Mouse (Mus musculus): ENCODE measurements around the gene Ubqln2.

The Ubqln2 gene

DNA sequence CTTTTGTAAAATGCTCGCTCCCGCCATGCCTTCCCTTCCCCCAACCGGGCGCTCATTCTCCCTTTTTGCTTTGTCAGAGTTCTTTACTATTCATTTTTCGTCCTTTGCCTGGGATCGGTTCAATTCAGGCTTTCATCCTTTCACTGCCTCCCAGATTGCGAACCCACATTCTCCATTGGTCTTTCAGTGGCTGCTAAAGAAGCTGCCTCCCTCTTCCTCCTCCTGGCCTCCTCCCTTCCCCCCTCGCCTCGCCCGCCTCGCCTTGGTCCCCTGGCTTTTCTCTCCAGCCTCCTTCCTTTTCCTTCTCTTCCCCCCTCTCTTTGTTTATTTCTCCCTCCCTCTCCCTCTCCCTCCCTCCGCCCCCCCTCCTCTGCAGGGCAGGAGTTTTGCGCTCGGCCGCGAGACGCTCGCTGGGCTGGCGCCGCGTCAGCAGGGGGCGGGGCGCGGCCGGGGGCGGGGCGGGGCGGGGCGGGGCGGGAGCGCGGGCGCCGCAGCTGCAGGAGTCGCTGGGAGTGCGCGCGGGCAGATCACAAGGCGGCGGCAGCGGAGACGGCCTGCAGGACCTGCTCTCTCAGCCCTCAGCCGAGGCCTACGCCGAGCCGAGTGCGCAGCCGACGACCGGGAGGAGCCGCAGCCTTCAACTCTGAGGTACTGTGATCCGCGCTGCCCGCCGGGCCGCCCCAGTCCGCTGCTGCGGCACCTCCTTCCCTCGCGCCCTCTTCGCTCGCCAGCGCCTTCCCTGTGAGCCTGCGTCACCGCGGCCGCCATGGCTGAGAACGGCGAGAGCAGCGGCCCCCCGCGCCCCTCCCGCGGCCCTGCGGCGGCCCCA lies at the start of gene Ubqln2:
Gene Ubqln2, plus strand, starts transcription at position 540 of the 829 bp plus-strand sequence.
- DNase-seq = peak; percentile 77

DNA sequence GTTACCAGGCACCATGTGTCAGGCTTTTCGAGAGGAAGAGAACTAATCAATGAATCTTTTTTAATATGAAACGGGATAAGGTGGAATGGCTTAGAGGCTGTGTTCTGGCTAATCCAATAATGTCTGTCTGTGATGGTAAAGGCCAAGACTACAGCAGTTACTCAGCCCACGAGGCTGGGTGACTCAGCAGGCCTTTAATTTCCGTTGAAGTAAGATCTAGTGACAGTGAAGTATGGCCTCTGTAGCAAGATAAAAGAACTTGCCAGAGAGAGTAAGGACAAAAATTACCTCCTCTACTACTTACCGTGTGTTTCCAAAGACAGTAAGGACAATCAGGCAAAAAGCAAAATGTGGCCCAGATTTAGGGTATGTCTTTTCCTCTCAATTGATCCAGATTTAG lies 46.1 kb upstream of the Ubqln2 start:
- DNase-seq = no peak

DNA sequence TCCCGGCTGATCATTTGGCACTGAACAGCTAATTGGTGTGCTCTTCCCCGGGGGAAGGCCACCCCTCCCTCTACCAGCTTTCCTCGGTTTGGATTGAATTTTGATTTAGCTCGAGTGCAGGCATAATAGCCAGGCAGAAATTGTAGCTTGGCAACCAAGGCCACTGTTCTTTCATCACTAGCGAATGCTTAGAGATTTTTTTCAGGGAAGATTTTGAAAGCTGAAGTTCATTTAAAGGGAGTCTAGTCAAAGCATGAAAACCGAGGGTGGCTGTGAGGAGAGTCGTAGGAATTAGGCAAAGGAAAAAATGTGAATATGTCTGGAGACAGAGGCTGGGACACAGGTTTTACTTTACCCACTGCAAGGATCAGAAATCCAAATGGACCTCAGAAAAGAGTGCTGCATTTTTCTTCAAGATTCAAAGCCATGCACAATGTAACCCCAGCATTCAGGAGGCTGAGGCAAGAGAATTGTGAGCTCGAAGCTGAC lies 21.2 kb upstream of the Ubqln2 start:
- no peak for DNase-seq

DNA sequence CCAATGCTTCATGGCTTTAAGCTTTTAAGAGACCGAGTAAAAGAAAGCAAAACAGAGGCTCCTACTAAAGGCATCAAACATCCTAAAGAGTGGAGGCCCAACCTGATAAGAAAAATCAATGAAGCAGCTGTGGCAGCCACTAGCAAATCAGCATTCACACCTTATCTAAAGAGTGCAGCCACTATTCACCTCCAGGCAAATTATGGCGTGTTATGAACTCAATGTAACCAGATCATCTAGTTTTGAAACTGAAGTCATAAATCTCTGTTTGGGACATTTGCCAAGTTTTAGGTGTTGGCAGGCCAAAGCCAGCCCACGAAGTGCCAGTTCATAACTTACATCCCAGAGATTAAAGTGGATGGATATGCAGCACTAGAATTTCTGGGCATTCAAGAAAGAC lies 5.7 kb upstream of the Ubqln2 start:
- no peak for DNase-seq

DNA sequence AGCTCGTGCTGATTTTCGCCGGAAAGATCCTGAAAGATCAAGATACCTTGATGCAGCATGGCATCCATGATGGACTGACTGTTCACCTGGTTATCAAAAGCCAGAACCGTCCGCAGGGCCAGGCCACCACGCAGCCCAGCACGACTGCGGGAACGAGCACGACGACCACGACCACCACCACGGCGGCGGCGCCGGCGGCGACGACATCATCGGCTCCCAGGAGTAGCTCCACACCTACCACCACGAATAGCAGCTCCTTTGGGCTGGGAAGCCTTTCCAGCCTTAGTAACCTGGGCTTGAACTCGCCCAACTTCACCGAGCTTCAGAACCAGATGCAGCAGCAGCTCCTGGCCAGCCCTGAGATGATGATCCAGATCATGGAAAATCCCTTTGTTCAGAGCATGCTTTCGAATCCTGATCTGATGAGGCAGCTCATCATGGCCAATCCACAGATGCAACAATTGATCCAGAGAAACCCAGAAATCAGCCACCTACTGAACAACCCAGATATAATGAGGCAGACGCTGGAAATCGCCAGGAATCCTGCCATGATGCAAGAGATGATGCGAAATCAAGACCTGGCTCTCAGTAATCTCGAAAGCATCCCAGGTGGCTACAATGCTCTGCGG lies 752 bp downstream of the Ubqln2 start:
- peak; percentile 9 for DNase-seq

DNA sequence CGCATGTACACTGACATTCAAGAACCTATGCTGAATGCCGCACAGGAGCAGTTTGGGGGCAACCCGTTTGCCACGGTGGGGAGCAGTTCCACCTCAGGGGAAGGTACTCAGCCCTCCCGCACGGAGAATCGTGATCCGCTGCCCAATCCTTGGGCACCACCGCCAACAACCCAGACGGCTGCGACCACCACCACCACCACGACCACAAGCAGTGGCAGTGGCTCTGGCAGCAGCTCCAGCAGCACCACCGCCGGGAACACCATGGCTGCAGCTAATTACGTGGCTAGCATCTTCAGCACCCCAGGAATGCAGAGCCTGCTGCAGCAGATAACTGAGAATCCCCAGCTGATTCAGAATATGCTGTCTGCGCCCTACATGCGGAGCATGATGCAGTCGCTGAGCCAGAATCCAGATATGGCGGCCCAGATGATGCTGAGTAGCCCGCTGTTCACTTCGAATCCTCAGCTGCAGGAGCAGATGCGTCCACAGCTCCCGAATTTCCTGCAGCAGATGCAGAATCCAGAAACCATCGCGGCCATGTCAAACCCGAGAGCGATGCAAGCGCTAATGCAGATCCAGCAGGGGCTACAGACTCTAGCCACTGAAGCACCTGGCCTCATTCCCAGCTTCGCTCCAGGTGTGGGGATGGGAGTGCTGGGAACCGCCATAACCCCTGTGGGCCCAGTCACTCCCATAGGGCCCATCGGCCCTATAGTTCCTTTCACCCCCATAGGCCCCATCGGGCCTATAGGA lies 1.4 kb downstream of the Ubqln2 start:
- DNase-seq = peak; percentile 0

DNA sequence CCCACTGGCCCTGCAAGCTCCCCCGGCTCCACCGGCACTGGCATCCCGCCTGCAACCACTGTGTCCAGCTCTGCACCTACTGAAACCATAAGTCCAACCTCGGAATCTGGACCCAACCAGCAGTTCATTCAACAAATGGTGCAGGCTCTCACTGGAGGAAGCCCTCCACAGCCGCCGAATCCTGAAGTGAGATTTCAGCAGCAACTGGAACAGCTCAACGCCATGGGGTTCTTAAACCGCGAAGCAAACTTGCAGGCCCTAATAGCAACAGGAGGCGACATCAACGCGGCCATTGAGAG lies 2.0 kb downstream of the Ubqln2 start:
- DNase-seq = no peak

DNA sequence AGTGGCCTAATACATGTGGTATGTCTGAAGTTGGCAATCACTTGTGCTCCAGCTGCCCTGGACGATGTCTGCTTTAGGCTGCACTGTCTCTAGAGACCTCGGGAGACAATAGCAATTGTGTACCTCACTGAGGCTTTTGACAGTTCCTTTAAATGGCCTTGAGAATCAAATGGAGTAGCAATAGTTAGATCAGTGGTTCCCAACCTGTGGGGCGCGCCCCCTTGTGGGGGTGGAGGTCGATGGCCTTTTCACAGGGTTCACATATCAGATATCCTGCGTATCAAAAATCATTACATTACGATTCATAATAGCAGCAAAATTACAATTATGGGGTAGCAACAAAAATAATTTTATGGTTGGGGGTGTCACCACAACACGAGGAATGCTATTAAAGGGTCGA lies 7.9 kb downstream of the Ubqln2 start:
- peak; percentile 59 for DNase-seq

DNA sequence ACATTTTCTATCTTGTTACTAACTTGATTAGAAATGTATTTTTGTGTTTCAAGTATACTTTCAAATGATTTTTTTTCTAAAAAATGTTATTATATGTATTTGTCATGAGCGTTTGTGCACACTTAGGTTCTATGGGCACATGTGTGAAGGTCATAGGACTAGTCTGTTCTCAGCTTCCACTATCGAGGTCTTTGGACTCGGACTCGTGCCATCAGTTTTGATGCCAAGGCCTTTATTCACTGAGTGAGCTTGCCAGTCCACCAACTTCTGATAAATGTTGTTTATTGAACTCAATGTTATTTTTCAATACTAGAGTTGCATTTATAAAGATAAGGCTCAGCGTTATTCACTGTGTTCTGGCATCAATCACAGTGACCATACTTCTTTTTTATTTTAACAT lies 17.5 kb downstream of the Ubqln2 start:
- no peak for DNase-seq

DNA sequence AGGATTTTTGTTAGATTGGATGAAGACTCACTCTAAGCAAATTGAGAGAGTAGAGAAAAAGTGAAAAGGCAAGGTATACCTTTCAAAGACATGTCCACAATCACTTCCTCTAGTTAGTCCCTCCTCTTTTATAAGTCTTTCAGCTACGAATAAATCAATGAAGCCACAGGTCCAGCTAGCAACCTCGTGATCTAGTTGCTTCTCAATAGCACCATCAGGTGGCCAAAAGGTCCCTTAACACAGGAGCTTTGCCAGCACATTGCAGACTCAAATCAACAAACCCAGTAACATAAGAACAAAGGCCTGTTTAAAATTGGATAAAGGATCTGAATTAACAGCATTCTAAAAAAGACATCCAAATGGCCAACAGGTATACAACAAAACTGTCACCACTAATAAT lies 30.4 kb downstream of the Ubqln2 start:
- no peak for DNase-seq

All from thymus, postnatal 25 days (tissue).